Mouse (Mus musculus) embryonic facial prominence, embryonic 11.5 days (tissue): ENCODE results near the gene Csrnp1. TPM values are rescaled to one million over a fixed set of nuclear protein-coding genes. Genes with fewer than 3 reads are reported as not detected.

Source experiments
- ATAC-seq: fragments of 200-750 bp; cut with Nextera tagmentation; replicated peaks from 2 replicates; pipeline ENCODE4 v1.8.0; 2017; ENCODE audit warnings: low read depth; ENCODE audit not compliant: insufficient number of reproducible peaks, low FRiP score, low TSS enrichment
- DNase-seq: peaks from one replicate; pipeline ENCODE4 v3.0.0-alpha.2; 2015; ENCODE audit warnings: low spot score
- H3K27ac ChIP-seq: fragments of 300-500 bp; sonication (generic); replicated peaks from 2 replicates; pipeline ENCODE4 v1.5.1; 2014; ENCODE audit warnings: mild to moderate bottlenecking, low read depth, low read length, control low read depth
- H3K27me3 ChIP-seq: fragments of 300-500 bp; sonication (generic); 2 replicates; pipeline ENCODE4 v1.6.1; 2014; ENCODE audit warnings: mild to moderate bottlenecking, low read length, moderate library complexity, mixed read lengths; ENCODE audit not compliant: control insufficient read depth, insufficient read depth
- H3K36me3 ChIP-seq: fragments of 300-500 bp; sonication (generic); replicated peaks from 2 replicates; pipeline ENCODE4 v1.6.1; 2014; ENCODE audit warnings: low read depth, mild to moderate bottlenecking, low read length, moderate library complexity, mixed read lengths; ENCODE audit not compliant: control insufficient read depth, insufficient read depth
- H3K4me1 ChIP-seq: fragments of 300-500 bp; sonication (generic); 2 replicates; pipeline ENCODE4 v1.6.1; 2014; ENCODE audit warnings: low read length, mixed read lengths; ENCODE audit not compliant: control insufficient read depth, insufficient read depth
- H3K4me2 ChIP-seq: fragments of 300-500 bp; sonication (generic); 2 replicates; pipeline ENCODE4 v1.6.1; 2014; ENCODE audit warnings: low read depth, mild to moderate bottlenecking, control low read depth, low read length, moderate library complexity
- H3K4me3 ChIP-seq: fragments of 300-500 bp; sonication (generic); 2 replicates; pipeline ENCODE4 v1.5.1; 2014; ENCODE audit warnings: low read depth, low read length, control low read depth
- H3K9ac ChIP-seq: fragments of 300-500 bp; sonication (generic); replicated peaks from 2 replicates; pipeline ENCODE4 v1.6.1; 2014; ENCODE audit warnings: mild to moderate bottlenecking, control low read depth, low read length
- H3K9me3 ChIP-seq: fragments of 300-500 bp; sonication (generic); replicated peaks from 2 replicates; pipeline ENCODE4 v1.6.1; 2016; ENCODE audit warnings: mild to moderate bottlenecking, low read length, inconsistent platforms, mixed read lengths; ENCODE audit not compliant: control insufficient read depth
- WGBS: fragments of 180-500 bp; shearing (Covaris S2); extraction: QIAGEN DNeasy Blood & Tissue Kit; methylation state at CpG from one replicate; pipeline ENCODE4 v1.1.7; 2014; 5-methylcytosine and 5-hydroxymethylcytosine counted together
- polyA plus RNA-seq: library from polyadenylated mRNA; unstranded; fragments of >200 nt; fragmentation: Nextera tagmentation; extraction: Ambion mirVana; gene quantifications from 2 replicates; pipeline ENCODE4 v1.2.1, GENCODE M21; 2014

Gene Csrnp1
- polyA plus RNA-seq, 1 experiment from 2014 or later: 2.1 TPM

- Histone ChIP-seq H3K4me3 (no peak overlapping the region), H3K27ac (no peak overlapping the region), H3K27me3 (no peaks in the 10 kb centered on the region), H3K4me1 (no peaks in the 10 kb centered on the region), H3K4me2 (no peak overlapping the region), H3K9me3 (no peaks in the 10 kb centered on the region), H3K36me3 (peaks cover 7% of the 10 kb centered on the region; the same call in 1 of the 2 replicates), H3K9ac (no peak overlapping the region)
- 77% methylated on average over 5 of the region's 5 CpGs for WGBS
- DNase-seq (no peak), ATAC-seq (no peak)
These were observed 58.0 kb downstream of the Csrnp1 start for GRCm38 (mm10) chr9:119926497-119926896.

- ATAC-seq: no peak
- Histone ChIP-seq H3K9ac (no peak overlapping the region), H3K4me1 (no peaks in the 10 kb centered on the region), H3K4me3 (no peak overlapping the region), H3K9me3 (no peaks in the 10 kb centered on the region), H3K27ac (no peak overlapping the region), H3K36me3 (peaks cover 7% of the 10 kb centered on the region; the same call in 1 of the 2 replicates), H3K4me2 (no peak overlapping the region), H3K27me3 (no peaks in the 10 kb centered on the region)
- WGBS: 92% methylated on average over 8 of the region's 8 CpGs
- no peak for DNase-seq
These were observed 58.7 kb downstream of the Csrnp1 start for GRCm38 (mm10) chr9:119925729-119926128.

- Histone ChIP-seq H3K4me1 (no peaks in the 10 kb centered on the region), H3K27me3 (no peaks in the 10 kb centered on the region), H3K9ac (no peak overlapping the region), H3K36me3 (peaks cover 7% of the 10 kb centered on the region; the same call in 1 of the 2 replicates), H3K27ac (no peak overlapping the region), H3K4me2 (no peak overlapping the region), H3K9me3 (no peaks in the 10 kb centered on the region), H3K4me3 (no peak overlapping the region)
- WGBS: 94% methylated on average over 16 of the region's 16 CpGs
- ATAC-seq (no peak), DNase-seq (no peak)
These were observed 59.3 kb downstream of the Csrnp1 start for GRCm38 (mm10) chr9:119925120-119925657.

- H3K4me2 ChIP-seq: no peak overlapping the region
- no peak for DNase-seq
- no peak overlapping the region for H3K4me3 ChIP-seq
- ATAC-seq: no peak
- 98% methylated on average over 4 of the region's 4 CpGs for WGBS
- no peaks in the 10 kb centered on the region for H3K27me3 ChIP-seq
- no peak overlapping the region for H3K27ac ChIP-seq
- H3K36me3 ChIP-seq: peaks cover 9% of the 10 kb centered on the region; the same call in 1 of the 2 replicates
- no peaks in the 10 kb centered on the region for H3K4me1 ChIP-seq
- no peak overlapping the region for H3K9ac ChIP-seq
- H3K9me3 ChIP-seq: no peaks in the 10 kb centered on the region
These were observed 61.0 kb downstream of the Csrnp1 start for GRCm38 (mm10) chr9:119923462-119923861.

Other genes starting within 250 kb of the Csrnp1 start
- 0.11 and 0.14 TPM in 2 replicates for gene Scn11a, start 159.2 kb downstream of the Csrnp1 start, polyA plus RNA-seq
- 64.0 and 74.8 TPM in 2 replicates for gene Wdr48, start 89.8 kb downstream of the Csrnp1 start, polyA plus RNA-seq
- 18.3 and 20.1 TPM in 2 replicates for gene Gorasp1, start 47.1 kb downstream of the Csrnp1 start, polyA plus RNA-seq
- gene Ttc21a, start 47.1 kb downstream of the Csrnp1 start, polyA plus RNA-seq: 0.10 and 0.33 TPM in 2 replicates
- gene Xirp1, start 38.9 kb upstream of the Csrnp1 start, polyA plus RNA-seq: 0.06 and 0.13 TPM in 2 replicates
- 2.4 and 3.4 TPM in 2 replicates for gene Cx3cr1, start 85.2 kb upstream of the Csrnp1 start, polyA plus RNA-seq
- not detected in 2 replicates for gene Ccr8, start 107.5 kb upstream of the Csrnp1 start, polyA plus RNA-seq
- gene Slc25a38, start 125.7 kb upstream of the Csrnp1 start, polyA plus RNA-seq: 33.2 and 36.9 TPM in 2 replicates
- 1,419 and 1,591 TPM in 2 replicates for gene Rpsa, start 143.0 kb upstream of the Csrnp1 start, polyA plus RNA-seq
- 0.60 and 1.1 TPM in 2 replicates for gene Mobp, start 165.0 kb upstream of the Csrnp1 start, polyA plus RNA-seq